Mouse (Mus musculus) lung, postnatal 0 days (tissue): ENCODE results near the gene Trim29.

ENCODE experiments used
- CTCF ChIP-seq: IDR thresholded peaks from 2 replicates; pipeline ENCODE4 v1.5.1; 2016; ENCODE audit warnings: antibody characterized with exemption, mild to moderate bottlenecking
- EP300 ChIP-seq: IDR thresholded peaks from 2 replicates; pipeline ENCODE4 v1.6.1; 2016; ENCODE audit warnings: antibody characterized with exemption, mild to moderate bottlenecking, control low read depth

DNA sequence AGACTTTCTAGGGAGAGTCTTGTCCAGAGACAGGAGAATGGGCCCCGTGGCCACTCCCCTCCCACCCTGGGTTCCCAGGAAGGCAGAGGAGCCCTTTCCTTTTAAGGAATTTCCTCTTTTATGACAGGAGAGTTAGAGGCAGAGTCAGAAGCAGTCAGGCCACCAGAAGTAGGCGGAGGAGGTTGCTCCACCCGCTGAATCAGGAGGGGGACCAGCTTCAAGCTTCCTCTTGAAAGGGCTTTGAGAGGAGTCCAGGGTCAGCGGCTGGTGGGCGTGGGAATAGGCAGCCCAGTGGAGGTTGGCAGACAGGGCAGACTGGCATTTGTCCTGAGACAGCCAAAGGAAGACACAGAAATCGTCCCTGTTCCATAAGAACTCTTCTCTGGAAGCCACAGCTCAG is 4.8 kb upstream of the Trim29 start:
- TF ChIP-seq EP300 = no peak
- TF ChIP-seq CTCF = no peak
